Comparison of ENCODE assay signal across 27 mouse cellular contexts in the genomic region with DNA sequence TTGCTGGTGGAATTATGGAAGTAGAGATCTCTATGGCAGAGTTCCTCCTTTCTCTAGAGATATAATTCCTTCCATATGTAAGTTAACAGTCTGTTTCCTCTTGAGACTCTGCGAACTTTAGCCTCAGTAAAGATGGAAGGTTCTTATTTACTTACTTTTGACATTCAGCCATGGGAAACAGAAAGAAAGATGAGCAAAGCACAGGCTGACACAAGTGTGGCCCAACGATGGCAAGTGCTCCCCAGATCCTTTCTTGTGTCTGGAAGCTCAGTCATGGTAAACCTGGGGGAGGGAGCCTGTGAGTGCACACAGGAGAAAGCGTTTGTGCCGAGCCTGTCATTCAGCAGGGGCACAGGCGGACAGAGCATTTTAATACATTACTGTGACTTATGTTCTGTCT. TPM values are rescaled to one million over a fixed set of nuclear protein-coding genes. Genes with fewer than 3 reads are reported as not detected.
A peak's percentile ranks its signal among the peaks of the same experiment; 100 is the strongest.
DNase-seq lines count a peak whose midpoint lies in the region; ATAC-seq and TF ChIP-seq lines count a peak whose summit lies in the region.
"Had no signal": no experiment of that assay in that cellular context is flagged by ENCODE, and none has a peak within 500 bp of the region (broad histone marks: within the 10 kb centered on the region; RNA-seq: fewer than 3 reads in every experiment).

No protein-coding gene starts in this region.

- no peak overlapping the region for H3K9ac ChIP-seq in hindbrain, embryonic 11.5 days (ENCODE audit: low read depth, low read length)
- no peak overlapping the region for H3K9ac ChIP-seq in hindbrain, postnatal 0 days (replicated peaks; ENCODE audit: low read length)
- no peak overlapping the region for H3K9ac ChIP-seq in embryonic facial prominence, embryonic 11.5 days (replicated peaks; ENCODE audit: low read length)
- no peak overlapping the region for H3K9ac ChIP-seq in limb, embryonic 11.5 days (ENCODE audit: low read length)
- H3K9ac ChIP-seq in liver, postnatal 0 days (replicated peaks), result no peak overlapping the region
- H3K9ac ChIP-seq: forebrain, postnatal 0 days; liver, embryonic 13.5 days; lung, embryonic 14.5 days; neural tube, embryonic 12.5 days had no signal

- H3K36me3 ChIP-seq in hindbrain, embryonic 11.5 days (ENCODE audit: control insufficient read depth, insufficient read depth, low read length), result no peaks in the 10 kb centered on the region
- no peaks in the 10 kb centered on the region for H3K36me3 ChIP-seq in hindbrain, postnatal 0 days (ENCODE audit: insufficient read depth, low read length)
- H3K36me3 ChIP-seq in embryonic facial prominence, embryonic 11.5 days (replicated peaks; ENCODE audit: control insufficient read depth, insufficient read depth, low read depth, low read length), result no peaks in the 10 kb centered on the region
- H3K36me3 ChIP-seq in limb, embryonic 11.5 days (ENCODE audit: control insufficient read depth, insufficient read depth, low read length), result no peaks in the 10 kb centered on the region
- H3K36me3 ChIP-seq in liver, postnatal 0 days (replicated peaks; ENCODE audit: insufficient read depth, low read length), result no peaks in the 10 kb centered on the region
- H3K36me3 ChIP-seq: liver, embryonic 13.5 days; neural tube, embryonic 12.5 days had no signal

- WGBS in hindbrain, embryonic 11.5 days, result 17% methylated on average over 5 of the region's 5 CpGs
- 24% methylated on average over 5 of the region's 5 CpGs for WGBS in hindbrain, postnatal 0 days
- WGBS in embryonic facial prominence, embryonic 11.5 days, result 11% methylated on average over 5 of the region's 5 CpGs
- WGBS in limb, embryonic 11.5 days, result 15% methylated on average over 5 of the region's 5 CpGs
- 51% methylated on average over 5 of the region's 5 CpGs for WGBS in liver, postnatal 0 days (ENCODE audit: insufficient replicate concordance)

- no peak for TF ChIP-seq EP300 in liver, postnatal 0 days (IDR thresholded peaks at IDR 0.05; ENCODE audit: low read depth)

- no peaks in the 10 kb centered on the region; the same call in 1 of the 2 replicates for H3K4me1 ChIP-seq in hindbrain, embryonic 11.5 days (replicated peaks; ENCODE audit: control insufficient read depth, insufficient read depth, low read length)
- peaks cover 3% of the 10 kb centered on the region; the same call in 1 of the 2 replicates for H3K4me1 ChIP-seq in hindbrain, postnatal 0 days (ENCODE audit: insufficient read depth, low read length)
- H3K4me1 ChIP-seq in embryonic facial prominence, embryonic 11.5 days (ENCODE audit: control insufficient read depth, insufficient read depth, low read length), result no peaks in the 10 kb centered on the region; the same call in 1 of the 2 replicates
- H3K4me1 ChIP-seq in limb, embryonic 11.5 days (ENCODE audit: control insufficient read depth, insufficient read depth, low read length), result peaks cover 5% of the 10 kb centered on the region; the same call in 1 of the 2 replicates
- no peaks in the 10 kb centered on the region for H3K4me1 ChIP-seq in liver, postnatal 0 days (ENCODE audit: insufficient read depth)
- H3K4me1 ChIP-seq: liver, embryonic 13.5 days had no signal

- no peak overlapping the region for H3K4me3 ChIP-seq in hindbrain, embryonic 11.5 days (ENCODE audit: low read depth, low read length)
- H3K4me3 ChIP-seq in hindbrain, postnatal 0 days (ENCODE audit: low read length), result no peak overlapping the region
- no peak overlapping the region for H3K4me3 ChIP-seq in embryonic facial prominence, embryonic 11.5 days (ENCODE audit: low read depth, low read length)
- no peak overlapping the region for H3K4me3 ChIP-seq in limb, embryonic 11.5 days (ENCODE audit: low read depth, low read length)
- H3K4me3 ChIP-seq in liver, postnatal 0 days (ENCODE audit: low read depth, low read length), result no peak overlapping the region
- H3K4me3 ChIP-seq: heart, adult 2 months; left cerebral cortex, adult 2 months; liver, embryonic 13.5 days; neural tube, embryonic 12.5 days had no signal

- no peak for TF ChIP-seq CTCF in hindbrain, postnatal 0 days (IDR thresholded peaks at IDR 0.05; ENCODE audit: low read depth)
- TF ChIP-seq CTCF in liver, postnatal 0 days (IDR thresholded peaks at IDR 0.05; ENCODE audit: low read depth), result no peak

- DNase-seq in hindbrain, embryonic 11.5 days (ENCODE audit: low spot score), result peak; percentile 38
- no peak for DNase-seq in hindbrain, postnatal 0 days (ENCODE audit: low spot score)
- peak; percentile 63 for DNase-seq in adipocyte (ENCODE audit: low spot score)
- peak; percentile 58 for DNase-seq in embryonic facial prominence, embryonic 11.5 days (ENCODE audit: low spot score)
- DNase-seq in limb, embryonic 11.5 days (ENCODE audit: low spot score), result peak; percentile 31
- DNase-seq in cerebellum, adult 9-10 months, result no peak
- no peak for DNase-seq in liver, postnatal 0 days
- DNase-seq in cerebellum, postnatal 25 days, result no peak
- DNase-seq: adrenal gland, adult 2 months; cerebellum, adult 11 months; forebrain, postnatal 0 days; gastrocnemius, postnatal 36 days; heart, adult 2 months; heart, postnatal 36 days; kidney, adult 9 months; left cerebral cortex, postnatal 4 days; liver, embryonic 13.5 days; lung, embryonic 14.5 days; midbrain, embryonic 14.5 days; retina, postnatal 1 day; thymus, adult 18-20 months had no signal

- ATAC-seq in hindbrain, embryonic 11.5 days (ENCODE audit: low FRiP score), result no peak
- ATAC-seq in hindbrain, postnatal 0 days, result no peak
- no peak for ATAC-seq in embryonic facial prominence, embryonic 11.5 days (replicated peaks; ENCODE audit: insufficient number of reproducible peaks, low FRiP score, low TSS enrichment, low read depth)
- no peak for ATAC-seq in limb, embryonic 11.5 days (ENCODE audit: insufficient number of reproducible peaks, low FRiP score, low TSS enrichment, low read depth)
- no peak for ATAC-seq in liver, postnatal 0 days
- ATAC-seq: forebrain, postnatal 0 days; hindbrain, embryonic 16.5 days; intestine, embryonic 16.5 days; Patski had no signal

- H3K27ac ChIP-seq in hindbrain, embryonic 11.5 days (ENCODE audit: low read depth, low read length), result no peak overlapping the region
- no peak overlapping the region for H3K27ac ChIP-seq in hindbrain, postnatal 0 days
- no peak overlapping the region for H3K27ac ChIP-seq in embryonic facial prominence, embryonic 11.5 days (replicated peaks; ENCODE audit: low read depth, low read length)
- H3K27ac ChIP-seq in limb, embryonic 11.5 days (replicated peaks; ENCODE audit: low read depth, low read length), result no peak overlapping the region
- H3K27ac ChIP-seq in liver, postnatal 0 days (ENCODE audit: low read depth), result no peak overlapping the region
- H3K27ac ChIP-seq: heart, adult 2 months; left cerebral cortex, adult 2 months; liver, embryonic 13.5 days; neural tube, embryonic 12.5 days had no signal

- H3K9me3 ChIP-seq in hindbrain, embryonic 11.5 days (ENCODE audit: control insufficient read depth, low read length), result no peaks in the 10 kb centered on the region
- no peaks in the 10 kb centered on the region for H3K9me3 ChIP-seq in hindbrain, postnatal 0 days (ENCODE audit: low read length)
- H3K9me3 ChIP-seq in embryonic facial prominence, embryonic 11.5 days (replicated peaks; ENCODE audit: control insufficient read depth, low read length), result no peaks in the 10 kb centered on the region
- H3K9me3 ChIP-seq in limb, embryonic 11.5 days (ENCODE audit: control insufficient read depth, low read length), result no peaks in the 10 kb centered on the region
- H3K9me3 ChIP-seq in liver, postnatal 0 days (ENCODE audit: low read length), result no peaks in the 10 kb centered on the region
- H3K9me3 ChIP-seq: liver, embryonic 13.5 days; neural tube, embryonic 12.5 days had no signal

- H3K27me3 ChIP-seq in hindbrain, embryonic 11.5 days (ENCODE audit: control insufficient read depth, insufficient read depth, low read length), result peaks cover 58% of the 10 kb centered on the region
- H3K27me3 ChIP-seq in hindbrain, postnatal 0 days (ENCODE audit: insufficient read depth, low read length), result no peaks in the 10 kb centered on the region; the same call in 1 of the 2 replicates
- H3K27me3 ChIP-seq in embryonic facial prominence, embryonic 11.5 days (ENCODE audit: control insufficient read depth, insufficient read depth, low read length), result no peaks in the 10 kb centered on the region
- H3K27me3 ChIP-seq in limb, embryonic 11.5 days (ENCODE audit: control insufficient read depth, insufficient read depth, low read length), result no peaks in the 10 kb centered on the region
- H3K27me3 ChIP-seq in liver, postnatal 0 days (ENCODE audit: insufficient read depth, low read length), result no peaks in the 10 kb centered on the region
- H3K27me3 ChIP-seq: liver, embryonic 13.5 days; Patski had no signal

- H3K4me2 ChIP-seq in hindbrain, embryonic 11.5 days (replicated peaks; ENCODE audit: low read depth, low read length), result no peak overlapping the region
- H3K4me2 ChIP-seq in hindbrain, postnatal 0 days (ENCODE audit: low read depth, low read length), result no peak overlapping the region
- no peak overlapping the region for H3K4me2 ChIP-seq in embryonic facial prominence, embryonic 11.5 days (ENCODE audit: low read depth, low read length)
- no peak overlapping the region for H3K4me2 ChIP-seq in limb, embryonic 11.5 days (ENCODE audit: low read depth, severe bottlenecking)
- H3K4me2 ChIP-seq in liver, postnatal 0 days (ENCODE audit: low read depth, low read length), result no peak overlapping the region
- H3K4me2 ChIP-seq: liver, embryonic 13.5 days; lung, embryonic 14.5 days; neural tube, embryonic 12.5 days had no signal

RNA-seq across cellular contexts. Expression of gene Cacna2d1, which starts 48.9 kb away (rescaled TPM):
- 24.9 and 26.5 TPM in 2 replicates for polyA plus RNA-seq in hindbrain, embryonic 11.5 days (2014; fragmentation: Nextera tagmentation; extraction: Ambion mirVana)
- 58.8 and 67.6 TPM in 2 replicates for total RNA-seq in hindbrain, postnatal 0 days (2014; rRNA removed)
- polyA plus RNA-seq in hindbrain, postnatal 0 days (2015; fragmentation: Nextera tagmentation; extraction: Ambion mirVana), result 36.3 and 36.5 TPM in 2 replicates
- 10.9 and 11.3 TPM in 2 replicates for polyA plus RNA-seq in embryonic facial prominence, embryonic 11.5 days (2014; fragmentation: Nextera tagmentation; extraction: Ambion mirVana)
- polyA plus RNA-seq in limb, embryonic 11.5 days (2014; fragmentation: Nextera tagmentation; extraction: Ambion mirVana), result 9.5 and 10.9 TPM in 2 replicates
- 0.25 and 0.50 TPM in 2 replicates for polyA plus RNA-seq in liver, postnatal 0 days (2015; fragmentation: Nextera tagmentation; extraction: Ambion mirVana)
- total RNA-seq: megakaryocyte, adult 5-6 weeks had no signal

Comparison
In these comparisons a context has a peak if more than half of its experiments do, and no peak if none do; other contexts are left out.
1. DNase-seq: peak in hindbrain, embryonic 11.5 days (single experiment), adipocyte (single experiment), embryonic facial prominence, embryonic 11.5 days (single experiment) and limb, embryonic 11.5 days (single experiment); none in hindbrain, postnatal 0 days (single experiment), cerebellum, adult 9-10 months (single experiment), liver, postnatal 0 days (single experiment) and cerebellum, postnatal 25 days (0 of 2).